Mouse (Mus musculus) midbrain, embryonic 10.5 days (tissue): ENCODE results near the gene Ppt2. TPM values are rescaled to one million over a fixed set of nuclear protein-coding genes. Genes with fewer than 3 reads are reported as not detected.
A peak's percentile ranks its signal among the peaks of the same experiment; 100 is the strongest.

Source experiments
- DNase-seq: peaks from one replicate; pipeline ENCODE4 v3.0.0-alpha.2; 2017; ENCODE audit warnings: low spot score
- H3K27ac ChIP-seq: fragments of 300-500 bp; sonication (generic); replicated peaks from 2 replicates; pipeline ENCODE4 v1.5.1; 2016; ENCODE audit warnings: mild to moderate bottlenecking
- H3K27me3 ChIP-seq: fragments of 300-500 bp; sonication (generic); 2 replicates; pipeline ENCODE4 v1.6.1; 2016; ENCODE audit warnings: low read depth, mild to moderate bottlenecking; ENCODE audit not compliant: poor library complexity, severe bottlenecking
- H3K36me3 ChIP-seq: fragments of 300-500 bp; sonication (generic); 2 replicates; pipeline ENCODE4 v1.6.1; 2016; ENCODE audit warnings: mild to moderate bottlenecking, moderate library complexity
- H3K4me1 ChIP-seq: fragments of 300-500 bp; sonication (generic); 2 replicates; pipeline ENCODE4 v1.6.1; 2016
- H3K4me3 ChIP-seq: fragments of 300-500 bp; sonication (generic); 2 replicates; pipeline ENCODE4 v1.5.1; 2016; ENCODE audit warnings: mild to moderate bottlenecking, moderate library complexity
- H3K9me3 ChIP-seq: fragments of 300-500 bp; sonication (generic); replicated peaks from 2 replicates; pipeline ENCODE4 v1.6.1; 2016; ENCODE audit warnings: mild to moderate bottlenecking
- WGBS: fragments of 180-500 bp; shearing (Covaris S2); methylation state at CpG from one replicate; pipeline ENCODE4 v1.1.7; 2016; 5-methylcytosine and 5-hydroxymethylcytosine counted together
- polyA plus RNA-seq: library from polyadenylated mRNA; unstranded; fragments of >200 nt; fragmentation: Nextera tagmentation; extraction: Ambion mirVana; gene quantifications from 2 replicates; pipeline ENCODE4 v1.2.1, GENCODE M21; 2016

The Ppt2 gene
- polyA plus RNA-seq, 1 experiment from 2014 or later = 22.5 TPM

GRCm38 (mm10) chr17:34606186-34607039, 21.9 kb downstream of the Ppt2 start:
- Histone ChIP-seq H3K9me3 (no peaks in the 10 kb centered on the region), H3K4me3 (peak overlapping the region; percentile 98), H3K27me3 (no peaks in the 10 kb centered on the region), H3K27ac (peak overlapping the region; percentile 94), H3K4me1 (peaks cover 57% of the 10 kb centered on the region), H3K36me3 (peaks cover 39% of the 10 kb centered on the region)
- no peak for DNase-seq
- 21% methylated on average over 32 of the region's 32 CpGs for WGBS

- peak overlapping the region; percentile 98 for H3K4me3 ChIP-seq
- peaks cover 39% of the 10 kb centered on the region for H3K36me3 ChIP-seq
- no peaks in the 10 kb centered on the region for H3K27me3 ChIP-seq
- peak overlapping the region; percentile 94 for H3K27ac ChIP-seq
- DNase-seq = peak; percentile 94
- peaks cover 57% of the 10 kb centered on the region for H3K4me1 ChIP-seq
- no peaks in the 10 kb centered on the region for H3K9me3 ChIP-seq
- WGBS = under 1% methylated on average over 27 of the region's 30 CpGs
Observed at GRCm38 (mm10) chr17:34605609-34606008, 22.7 kb downstream of the Ppt2 start.

GRCm38 (mm10) chr17:34604511-34605237, 23.6 kb downstream of the Ppt2 start:
- 21% methylated on average over 24 of the region's 24 CpGs for WGBS
- peak overlapping the region; percentile 98 for H3K4me3 ChIP-seq
- H3K27me3 ChIP-seq = no peaks in the 10 kb centered on the region
- no peaks in the 10 kb centered on the region for H3K9me3 ChIP-seq
- H3K36me3 ChIP-seq = peaks cover 40% of the 10 kb centered on the region
- no peak for DNase-seq
- H3K27ac ChIP-seq = peak overlapping the region; percentile 94
- peaks cover 57% of the 10 kb centered on the region for H3K4me1 ChIP-seq

- peak; percentile 100 for DNase-seq
- no peaks in the 10 kb centered on the region for H3K9me3 ChIP-seq
- peaks cover 41% of the 10 kb centered on the region for H3K36me3 ChIP-seq
- WGBS = under 1% methylated on average over 35 of the region's 35 CpGs
- peak within 1 kb of the TSS; percentile 94 for H3K27ac ChIP-seq
- H3K4me1 ChIP-seq = peaks cover 60% of the 10 kb centered on the region
- peak within 1 kb of the TSS; percentile 98 for H3K4me3 ChIP-seq
- no peaks in the 10 kb centered on the region for H3K27me3 ChIP-seq
Observed at GRCm38 (mm10) chr17:34604061-34604508, 24.2 kb downstream of the Ppt2 start, which contains the start of gene Agpat1. Gene Agpat1, plus strand, starts transcription at chr17:34604262.

- Histone ChIP-seq H3K27ac (peak within 1 kb of the TSS; percentile 94), H3K9me3 (no peaks in the 10 kb centered on the region), H3K36me3 (peaks cover 37% of the 10 kb centered on the region), H3K4me1 (peaks cover 62% of the 10 kb centered on the region), H3K27me3 (no peaks in the 10 kb centered on the region), H3K4me3 (peak within 1 kb of the TSS; percentile 98)
- no peak for DNase-seq
- WGBS = under 1% methylated on average over 30 of the region's 30 CpGs
Observed at GRCm38 (mm10) chr17:34603375-34604060, 24.8 kb downstream of the Ppt2 start, which contains the start of gene Rnf5. Gene Rnf5, minus strand, starts transcription at chr17:34603690.

GRCm38 (mm10) chr17:34601796-34602195, 26.5 kb downstream of the Ppt2 start:
- Histone ChIP-seq H3K27ac (0 out of 2 replicates have a peak overlapping the region, but pooled peaks have one; percentile 1), H3K4me1 (peaks cover 64% of the 10 kb centered on the region), H3K9me3 (no peaks in the 10 kb centered on the region), H3K36me3 (peaks cover 26% of the 10 kb centered on the region), H3K4me3 (peak overlapping the region; percentile 98), H3K27me3 (no peaks in the 10 kb centered on the region)
- WGBS = 91% methylated on average over 12 of the region's 12 CpGs
- no peak for DNase-seq

- DNase-seq = no peak
- H3K9me3 ChIP-seq = no peaks in the 10 kb centered on the region
- H3K27me3 ChIP-seq = no peaks in the 10 kb centered on the region
- peaks cover 65% of the 10 kb centered on the region for H3K4me1 ChIP-seq
- peak overlapping the region; percentile 26; the same call in 1 of the 2 replicates for H3K4me3 ChIP-seq
- 78% methylated on average over 9 of the region's 9 CpGs for WGBS
- 0 out of 2 replicates have a peak overlapping the region, but pooled peaks have one; percentile 23 for H3K27ac ChIP-seq
- H3K36me3 ChIP-seq = peaks cover 44% of the 10 kb centered on the region
Observed at GRCm38 (mm10) chr17:34599891-34600290, 28.4 kb downstream of the Ppt2 start.

GRCm38 (mm10) chr17:34597566-34598095, 30.7 kb downstream of the Ppt2 start, which contains the start of gene Ager:
Gene Ager, plus strand, starts transcription at chr17:34597862.
- peaks cover 58% of the 10 kb centered on the region for H3K36me3 ChIP-seq
- H3K9me3 ChIP-seq = no peaks in the 10 kb centered on the region
- peak within 1 kb of the TSS; percentile 63 for H3K27ac ChIP-seq
- DNase-seq = no peak
- no peaks in the 10 kb centered on the region for H3K27me3 ChIP-seq
- 26% methylated on average over 6 of the region's 6 CpGs for WGBS
- H3K4me3 ChIP-seq = peak within 1 kb of the TSS; percentile 24
- H3K4me1 ChIP-seq = peaks cover 76% of the 10 kb centered on the region

- H3K36me3 ChIP-seq = peaks cover 47% of the 10 kb centered on the region
- H3K4me3 ChIP-seq = no peak overlapping the region
- H3K4me1 ChIP-seq = peaks cover 78% of the 10 kb centered on the region
- WGBS = 86% methylated on average over 8 of the region's 8 CpGs
- H3K27me3 ChIP-seq = no peaks in the 10 kb centered on the region
- H3K27ac ChIP-seq = no peak overlapping the region
- no peaks in the 10 kb centered on the region for H3K9me3 ChIP-seq
- DNase-seq = no peak
Observed at GRCm38 (mm10) chr17:34596098-34596497, 32.2 kb downstream of the Ppt2 start.

- peak; percentile 46 for DNase-seq
- Histone ChIP-seq H3K27me3 (no peaks in the 10 kb centered on the region), H3K9me3 (no peaks in the 10 kb centered on the region), H3K4me1 (peaks cover 95% of the 10 kb centered on the region), H3K27ac (peak overlapping the region; percentile 100), H3K36me3 (peaks cover 32% of the 10 kb centered on the region), H3K4me3 (peak overlapping the region; percentile 96)
- WGBS = 58% methylated on average over 32 of the region's 34 CpGs
Observed at GRCm38 (mm10) chr17:34593752-34594525, 34.4 kb downstream of the Ppt2 start.
